Mouse (Mus musculus): Measurements from ENCODE around the gene Cadps. TPM values are rescaled to one million over a fixed set of nuclear protein-coding genes. Genes with fewer than 3 reads are reported as not detected.

Gene Cadps
- polyA plus RNA-seq, 1 experiment from 2014 or later = not detected

DNA sequence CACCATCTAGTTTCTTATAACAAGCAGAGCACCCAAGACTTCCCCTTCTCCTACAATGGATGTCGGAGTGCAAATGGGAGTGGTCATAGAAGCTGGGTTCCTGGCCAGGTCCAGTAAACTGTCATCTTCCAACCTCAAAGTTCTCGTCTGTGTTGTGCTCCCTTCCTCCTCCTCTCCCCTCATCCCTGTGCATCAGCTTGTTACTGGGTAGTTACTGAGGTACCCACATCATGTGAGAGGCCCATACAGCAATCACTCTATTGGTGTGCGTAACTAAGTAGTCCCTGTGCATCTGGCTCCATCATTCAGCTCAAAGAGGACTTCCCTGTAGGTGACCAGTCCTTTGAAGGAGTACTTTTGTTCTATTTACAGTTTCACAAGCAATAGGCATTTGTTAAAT lies 292.3 kb downstream of the Cadps start:
- Histone ChIP-seq H3K9ac (ENCODE audit: low read depth, low read length) (no peak overlapping the region), H3K9me3 (replicated peaks; ENCODE audit: control insufficient read depth, low read length) (no peaks in the 10 kb centered on the region), H3K27me3 (ENCODE audit: control insufficient read depth, insufficient read depth, low read depth, low read length) (no peaks in the 10 kb centered on the region), H3K4me2 (ENCODE audit: low read depth, low read length) (no peak overlapping the region), H3K36me3 (ENCODE audit: control insufficient read depth, insufficient read depth) (no peaks in the 10 kb centered on the region), H3K4me3 (ENCODE audit: low read depth, low read length) (no peak overlapping the region), H3K27ac (ENCODE audit: low read length) (no peak overlapping the region), H3K4me1 (ENCODE audit: control insufficient read depth, low read depth, low read length) (no peaks in the 10 kb centered on the region)
- 29% methylated on average over 3 of the region's 3 CpGs for WGBS (ENCODE audit: insufficient replicate concordance)
- no peak for ATAC-seq (ENCODE audit: low read depth)

DNA sequence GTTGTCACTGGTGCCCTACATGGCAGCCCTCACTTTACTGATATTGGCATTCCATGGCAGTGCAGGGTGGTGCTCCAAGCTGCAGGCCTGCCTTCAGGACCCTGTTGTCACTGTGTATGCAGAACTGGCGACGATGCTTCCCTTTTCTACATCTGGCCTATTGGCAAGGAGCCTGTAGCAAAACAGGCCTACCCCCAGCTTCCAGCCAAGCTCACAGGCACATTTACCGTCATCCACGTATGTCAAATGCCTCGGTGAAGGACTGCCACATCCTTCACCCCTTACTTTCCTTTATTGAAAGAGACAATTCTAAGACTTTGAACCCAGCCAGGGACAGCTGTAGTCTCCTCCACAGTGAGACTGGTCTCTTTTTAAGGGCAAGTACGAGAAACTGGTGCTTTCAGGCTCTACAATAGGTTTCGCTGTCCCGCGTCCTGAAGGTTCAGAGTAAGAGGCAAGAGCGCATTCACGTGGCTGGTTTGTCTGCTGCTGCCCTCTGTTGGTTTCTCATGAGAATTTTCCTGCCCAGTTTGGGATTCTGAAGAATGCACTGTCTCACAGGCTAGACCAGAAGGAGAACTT lies 292.8 kb downstream of the Cadps start:
- Histone ChIP-seq H3K9ac (ENCODE audit: low read depth, low read length) (no peak overlapping the region), H3K27me3 (ENCODE audit: control insufficient read depth, insufficient read depth, low read depth, low read length) (no peaks in the 10 kb centered on the region), H3K27ac (ENCODE audit: low read length) (no peak overlapping the region), H3K36me3 (ENCODE audit: control insufficient read depth, insufficient read depth) (no peaks in the 10 kb centered on the region), H3K4me3 (ENCODE audit: low read depth, low read length) (no peak overlapping the region), H3K4me2 (ENCODE audit: low read depth, low read length) (no peak overlapping the region), H3K9me3 (replicated peaks; ENCODE audit: control insufficient read depth, low read length) (no peaks in the 10 kb centered on the region), H3K4me1 (ENCODE audit: control insufficient read depth, low read depth, low read length) (no peaks in the 10 kb centered on the region)
- WGBS (ENCODE audit: insufficient replicate concordance) = 8% methylated on average over 11 of the region's 11 CpGs
- no peak for ATAC-seq (ENCODE audit: low read depth)

DNA sequence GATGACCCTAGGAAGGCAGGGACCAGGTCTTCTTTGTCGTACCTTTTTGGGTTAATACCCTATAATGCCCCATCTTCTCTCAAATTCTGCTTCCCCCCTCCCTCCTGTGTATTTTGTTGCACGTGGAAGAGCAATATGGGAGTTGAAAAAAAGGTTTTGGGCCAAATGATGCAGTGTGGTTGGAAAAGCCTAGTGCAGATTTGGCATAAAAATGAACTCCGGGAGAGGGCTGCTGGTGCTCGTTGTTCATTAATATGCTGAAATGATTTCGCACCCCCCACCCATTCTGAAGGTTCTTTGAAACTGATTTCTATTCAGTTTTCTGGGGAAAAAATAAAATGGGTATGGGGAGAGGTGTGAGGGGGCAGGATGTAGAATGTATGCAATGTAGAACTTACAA lies 295.6 kb downstream of the Cadps start:
- no peak overlapping the region for H3K4me2 ChIP-seq (ENCODE audit: low read depth, low read length)
- H3K36me3 ChIP-seq (ENCODE audit: control insufficient read depth, insufficient read depth) = no peaks in the 10 kb centered on the region
- H3K9ac ChIP-seq (ENCODE audit: low read depth, low read length) = no peak overlapping the region
- H3K4me3 ChIP-seq (ENCODE audit: low read depth, low read length) = no peak overlapping the region
- H3K27me3 ChIP-seq (ENCODE audit: control insufficient read depth, insufficient read depth, low read depth, low read length) = no peaks in the 10 kb centered on the region
- H3K4me1 ChIP-seq (ENCODE audit: control insufficient read depth, low read depth, low read length) = no peaks in the 10 kb centered on the region
- H3K27ac ChIP-seq (ENCODE audit: low read length) = no peak overlapping the region
- H3K9me3 ChIP-seq (replicated peaks; ENCODE audit: control insufficient read depth, low read length) = no peaks in the 10 kb centered on the region
- no peak for ATAC-seq (ENCODE audit: low read depth)
- WGBS (ENCODE audit: insufficient replicate concordance) = 53% methylated on average over 5 of the region's 5 CpGs

DNA sequence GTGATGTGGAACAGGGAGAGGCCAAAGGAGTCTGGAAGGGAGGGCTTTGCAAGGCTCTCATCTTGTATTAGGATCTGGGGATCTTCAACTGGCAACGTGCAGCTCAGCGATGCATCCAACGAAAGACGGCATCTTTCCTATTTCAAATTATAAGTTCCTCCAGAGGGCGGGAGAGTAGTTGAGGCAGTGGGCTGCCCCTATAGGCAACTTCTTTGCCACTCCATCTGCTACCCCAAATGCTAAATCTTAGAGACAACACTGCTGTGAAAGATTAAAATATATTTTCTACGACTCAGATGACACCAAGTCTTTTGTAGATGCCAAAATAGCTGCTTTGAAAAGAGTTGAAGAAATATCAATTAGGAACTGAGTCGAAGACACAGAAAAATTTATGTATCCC lies 315.9 kb downstream of the Cadps start:
- no peak for ATAC-seq (ENCODE audit: low read depth)
- Histone ChIP-seq H3K4me3 (ENCODE audit: low read depth, low read length) (no peak overlapping the region), H3K4me1 (ENCODE audit: control insufficient read depth, low read depth, low read length) (no peaks in the 10 kb centered on the region), H3K9me3 (replicated peaks; ENCODE audit: control insufficient read depth, low read length) (no peaks in the 10 kb centered on the region), H3K36me3 (ENCODE audit: control insufficient read depth, insufficient read depth) (no peaks in the 10 kb centered on the region), H3K9ac (ENCODE audit: low read depth, low read length) (no peak overlapping the region), H3K27ac (ENCODE audit: low read length) (no peak overlapping the region), H3K27me3 (ENCODE audit: control insufficient read depth, insufficient read depth, low read depth, low read length) (no peaks in the 10 kb centered on the region), H3K4me2 (ENCODE audit: low read depth, low read length) (no peak overlapping the region)
- 62% methylated on average over 7 of the region's 7 CpGs for WGBS (ENCODE audit: insufficient replicate concordance)

DNA sequence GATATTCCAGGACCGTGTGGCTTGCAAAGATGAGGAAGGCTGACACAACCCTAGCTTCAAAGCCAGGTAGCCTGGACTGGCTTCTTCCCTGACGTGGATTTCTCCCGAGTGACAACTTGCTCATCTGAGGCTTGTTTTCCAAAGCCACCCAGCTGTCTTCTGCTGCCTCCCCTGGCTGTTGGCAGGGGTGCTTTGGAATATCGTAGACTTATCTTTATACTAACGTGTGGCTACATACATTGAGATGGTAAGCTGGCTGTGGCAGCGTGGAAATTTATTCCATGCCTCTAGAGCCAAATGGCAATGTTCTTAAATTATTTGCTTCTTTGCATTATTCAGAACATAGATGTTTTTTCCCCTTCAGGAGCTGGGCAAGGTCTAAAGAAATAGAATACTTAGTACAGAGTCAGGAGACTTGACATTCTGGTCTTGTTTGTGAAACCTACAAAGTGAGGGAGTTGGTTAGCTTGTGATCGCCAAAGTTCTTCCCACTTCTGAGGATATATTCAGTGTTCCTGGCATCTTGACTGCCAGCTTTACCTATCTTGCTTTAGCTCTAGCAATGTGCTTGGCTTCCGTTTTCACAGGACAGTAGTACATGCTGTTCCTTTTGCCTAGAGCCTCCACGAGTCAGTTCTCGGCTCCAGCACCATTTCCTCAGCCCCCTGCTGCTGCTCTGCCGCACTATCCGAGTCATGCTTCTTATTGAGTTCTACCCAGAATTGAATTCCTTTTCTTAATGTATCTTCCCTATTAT lies 318.5 kb downstream of the Cadps start:
- Histone ChIP-seq H3K4me1 (ENCODE audit: control insufficient read depth, low read depth, low read length) (no peaks in the 10 kb centered on the region), H3K4me3 (ENCODE audit: low read depth, low read length) (no peak overlapping the region), H3K27me3 (ENCODE audit: control insufficient read depth, insufficient read depth, low read depth, low read length) (no peaks in the 10 kb centered on the region), H3K27ac (ENCODE audit: low read length) (no peak overlapping the region), H3K4me2 (ENCODE audit: low read depth, low read length) (no peak overlapping the region), H3K9ac (ENCODE audit: low read depth, low read length) (no peak overlapping the region), H3K9me3 (replicated peaks; ENCODE audit: control insufficient read depth, low read length) (no peaks in the 10 kb centered on the region), H3K36me3 (ENCODE audit: control insufficient read depth, insufficient read depth) (no peaks in the 10 kb centered on the region)
- no peak for ATAC-seq (ENCODE audit: low read depth)
- 54% methylated on average over 12 of the region's 12 CpGs for WGBS (ENCODE audit: insufficient replicate concordance)

DNA sequence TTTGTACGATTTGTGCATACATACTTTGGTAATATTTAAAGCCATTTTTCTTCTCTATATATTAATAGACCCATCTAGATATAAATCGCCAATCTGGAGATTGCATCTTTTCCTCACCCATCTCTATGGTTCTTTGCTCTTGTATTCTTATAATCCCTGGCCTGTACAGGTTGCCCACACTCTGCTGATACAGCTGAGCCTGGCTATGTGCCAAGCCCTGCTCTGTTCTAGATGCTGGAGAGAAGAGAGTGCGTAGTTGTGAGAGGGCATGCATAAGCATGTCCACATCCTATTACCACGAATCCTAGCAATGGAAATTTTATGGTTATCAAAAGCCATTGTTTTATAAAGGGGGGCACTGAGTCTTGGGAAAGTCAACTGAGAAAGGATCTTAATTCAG lies 360.7 kb downstream of the Cadps start:
- Histone ChIP-seq H3K9ac (ENCODE audit: low read depth, low read length) (no peak overlapping the region), H3K27me3 (ENCODE audit: control insufficient read depth, insufficient read depth, low read depth, low read length) (no peaks in the 10 kb centered on the region), H3K4me3 (ENCODE audit: low read depth, low read length) (no peak overlapping the region), H3K36me3 (ENCODE audit: control insufficient read depth, insufficient read depth) (no peaks in the 10 kb centered on the region), H3K27ac (ENCODE audit: low read length) (no peak overlapping the region), H3K4me1 (ENCODE audit: control insufficient read depth, low read depth, low read length) (no peaks in the 10 kb centered on the region), H3K9me3 (replicated peaks; ENCODE audit: control insufficient read depth, low read length) (no peaks in the 10 kb centered on the region), H3K4me2 (ENCODE audit: low read depth, low read length) (no peak overlapping the region)
- WGBS (ENCODE audit: insufficient replicate concordance) = 60% methylated on average over 4 of the region's 4 CpGs
- ATAC-seq (ENCODE audit: low read depth) = no peak

DNA sequence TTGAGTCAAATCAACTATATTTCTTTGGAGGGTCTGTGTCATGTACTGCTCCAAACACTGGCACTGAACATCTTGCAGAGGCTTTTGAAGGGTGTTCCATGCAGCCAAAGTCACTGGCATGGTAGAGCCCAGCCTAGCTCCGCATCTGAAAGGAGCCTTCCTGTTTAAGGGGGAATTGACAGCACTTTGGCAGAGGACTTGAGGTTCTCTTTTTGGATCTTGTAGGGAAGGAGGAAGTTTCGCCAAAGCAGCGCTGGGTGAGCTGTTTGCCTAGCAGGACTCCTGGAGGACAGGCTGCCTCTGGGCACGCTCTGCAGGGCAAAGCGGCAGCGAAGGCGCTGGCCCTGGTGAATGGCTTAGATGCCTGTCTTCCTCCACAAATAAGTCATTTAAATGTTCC lies 363.2 kb downstream of the Cadps start:
- H3K36me3 ChIP-seq (ENCODE audit: control insufficient read depth, insufficient read depth) = no peaks in the 10 kb centered on the region
- no peak for ATAC-seq (ENCODE audit: low read depth)
- WGBS (ENCODE audit: insufficient replicate concordance) = 39% methylated on average over 7 of the region's 7 CpGs

DNA sequence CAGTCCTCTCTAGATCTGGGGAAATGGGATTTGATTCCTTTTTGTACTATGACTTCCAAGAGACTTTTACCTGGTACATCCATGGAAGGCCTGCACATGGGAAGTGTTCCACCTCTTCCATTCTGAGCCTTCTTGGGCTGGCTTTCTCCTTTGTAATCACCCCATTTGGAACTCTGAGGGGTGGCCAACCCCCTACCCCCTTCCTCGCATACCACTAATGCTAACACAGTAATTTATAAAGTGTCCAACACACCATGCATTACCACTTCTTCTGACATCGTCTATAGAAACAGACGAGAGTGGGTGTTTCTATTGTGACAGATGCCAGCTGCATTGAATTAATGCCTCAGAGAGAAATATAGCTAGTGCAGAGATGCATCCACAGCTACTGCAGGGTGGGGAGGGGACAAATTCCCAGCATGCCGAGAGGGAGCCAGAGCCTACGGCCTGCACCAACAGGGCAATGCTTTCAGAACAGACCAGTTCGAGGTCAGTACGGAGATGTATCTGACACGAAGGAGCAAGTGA lies 367.8 kb downstream of the Cadps start:
- H3K27ac ChIP-seq (ENCODE audit: low read length) = no peak overlapping the region
- 71% methylated on average over 8 of the region's 8 CpGs for WGBS (ENCODE audit: insufficient replicate concordance)
- no peak overlapping the region for H3K4me3 ChIP-seq (ENCODE audit: low read depth, low read length)
- H3K4me1 ChIP-seq (ENCODE audit: control insufficient read depth, low read depth, low read length) = no peaks in the 10 kb centered on the region
- no peak overlapping the region for H3K4me2 ChIP-seq (ENCODE audit: low read depth, low read length)
- no peak overlapping the region for H3K9ac ChIP-seq (ENCODE audit: low read depth, low read length)
- no peak for ATAC-seq (ENCODE audit: low read depth)
- no peaks in the 10 kb centered on the region for H3K27me3 ChIP-seq (ENCODE audit: control insufficient read depth, insufficient read depth, low read depth, low read length)
- no peaks in the 10 kb centered on the region for H3K9me3 ChIP-seq (replicated peaks; ENCODE audit: control insufficient read depth, low read length)
- no peaks in the 10 kb centered on the region for H3K36me3 ChIP-seq (ENCODE audit: control insufficient read depth, insufficient read depth)

More for the DNA sequence above, 363.2 kb downstream of the Cadps start:
- no peaks in the 10 kb centered on the region for H3K27me3 ChIP-seq (ENCODE audit: control insufficient read depth, insufficient read depth, low read depth, low read length)
- H3K4me1 ChIP-seq (ENCODE audit: control insufficient read depth, low read depth, low read length) = no peaks in the 10 kb centered on the region
- no peak overlapping the region for H3K4me2 ChIP-seq (ENCODE audit: low read depth, low read length)
- no peaks in the 10 kb centered on the region for H3K9me3 ChIP-seq (replicated peaks; ENCODE audit: control insufficient read depth, low read length)
- no peak overlapping the region for H3K4me3 ChIP-seq (ENCODE audit: low read depth, low read length)
- no peak overlapping the region for H3K9ac ChIP-seq (ENCODE audit: low read depth, low read length)
- no peak overlapping the region for H3K27ac ChIP-seq (ENCODE audit: low read length)

DNA sequence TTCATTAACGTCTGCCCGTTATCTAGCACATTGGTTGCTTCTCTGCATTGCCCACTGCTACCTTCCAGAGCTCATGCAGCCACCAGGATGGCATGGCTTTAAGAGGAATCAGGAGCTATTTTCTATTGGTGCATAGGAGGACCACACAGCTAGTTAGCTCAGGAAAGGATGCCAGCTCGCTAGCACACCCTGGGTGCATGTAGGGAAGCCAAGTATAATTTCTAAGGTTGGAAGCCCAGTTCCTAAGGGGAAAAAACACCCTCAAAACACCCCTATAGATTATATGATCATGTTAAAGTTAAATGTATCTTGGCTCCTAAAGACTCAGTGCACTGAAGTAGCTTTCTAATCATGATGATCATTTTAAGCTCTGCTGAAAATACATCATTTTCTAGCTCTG lies 372.1 kb downstream of the Cadps start:
- H3K4me2 ChIP-seq (ENCODE audit: low read depth, low read length) = no peak overlapping the region
- WGBS (ENCODE audit: insufficient replicate concordance) = 40% methylated on average over 3 of the region's 3 CpGs

More for the DNA sequence above, 372.1 kb downstream of the Cadps start:
- no peak overlapping the region for H3K27ac ChIP-seq (ENCODE audit: low read length)
- H3K4me1 ChIP-seq (ENCODE audit: control insufficient read depth, low read depth, low read length) = no peaks in the 10 kb centered on the region
- no peaks in the 10 kb centered on the region for H3K27me3 ChIP-seq (ENCODE audit: control insufficient read depth, insufficient read depth, low read depth, low read length)
- ATAC-seq (ENCODE audit: low read depth) = no peak
- no peaks in the 10 kb centered on the region for H3K9me3 ChIP-seq (replicated peaks; ENCODE audit: control insufficient read depth, low read length)
- H3K4me3 ChIP-seq (ENCODE audit: low read depth, low read length) = no peak overlapping the region
- H3K9ac ChIP-seq (ENCODE audit: low read depth, low read length) = no peak overlapping the region
- H3K36me3 ChIP-seq (ENCODE audit: control insufficient read depth, insufficient read depth) = no peaks in the 10 kb centered on the region
